Mouse (Mus musculus): ENCODE results near the gene Relt.

The Relt gene

GRCm38 (mm10) chr7:100862828-100863638 lies at the start of gene Relt:
Gene Relt (minus strand): TSS chr7:100863446.
- no peak for TF ChIP-seq GATA4 (IDR thresholded peaks at IDR 0.05; ENCODE audit: insufficient replicate concordance, low read length)

- no peak for TF ChIP-seq GATA4 (IDR thresholded peaks at IDR 0.05; ENCODE audit: insufficient replicate concordance, low read length)
Measured at GRCm38 (mm10) chr7:100911791-100912190, 48.5 kb upstream of the Relt start.

- TF ChIP-seq GATA4 (IDR thresholded peaks at IDR 0.05; ENCODE audit: insufficient replicate concordance, low read length), result no peak
Measured at GRCm38 (mm10) chr7:100911246-100911770, 48.1 kb upstream of the Relt start.

- TF ChIP-seq GATA4 (IDR thresholded peaks at IDR 0.05; ENCODE audit: insufficient replicate concordance, low read length), result no peak
Measured at GRCm38 (mm10) chr7:100908567-100908966, 45.3 kb upstream of the Relt start.

GRCm38 (mm10) chr7:100908061-100908460 lies 44.8 kb upstream of the Relt start:
- no peak for TF ChIP-seq GATA4 (IDR thresholded peaks at IDR 0.05; ENCODE audit: insufficient replicate concordance, low read length)

GRCm38 (mm10) chr7:100907231-100907630 lies 44.0 kb upstream of the Relt start:
- no peak for TF ChIP-seq GATA4 (IDR thresholded peaks at IDR 0.05; ENCODE audit: insufficient replicate concordance, low read length)

GRCm38 (mm10) chr7:100906029-100906789 lies 43.0 kb upstream of the Relt start:
- TF ChIP-seq GATA4 (IDR thresholded peaks at IDR 0.05; ENCODE audit: insufficient replicate concordance, low read length), result no peak

GRCm38 (mm10) chr7:100905037-100905436 lies 41.8 kb upstream of the Relt start:
- TF ChIP-seq GATA4 (IDR thresholded peaks at IDR 0.05; ENCODE audit: insufficient replicate concordance, low read length), result no peak

GRCm38 (mm10) chr7:100904612-100905011 lies 41.4 kb upstream of the Relt start:
- TF ChIP-seq GATA4 (IDR thresholded peaks at IDR 0.05; ENCODE audit: insufficient replicate concordance, low read length), result no peak

GRCm38 (mm10) chr7:100902451-100903137 lies 39.3 kb upstream of the Relt start:
- no peak for TF ChIP-seq GATA4 (IDR thresholded peaks at IDR 0.05; ENCODE audit: insufficient replicate concordance, low read length)

- no peak for TF ChIP-seq GATA4 (IDR thresholded peaks at IDR 0.05; ENCODE audit: insufficient replicate concordance, low read length)
Measured at GRCm38 (mm10) chr7:100897828-100898227, 34.6 kb upstream of the Relt start.

GRCm38 (mm10) chr7:100894833-100895226 lies 31.6 kb upstream of the Relt start:
- TF ChIP-seq GATA4 (IDR thresholded peaks at IDR 0.05; ENCODE audit: insufficient replicate concordance, low read length), result no peak

- TF ChIP-seq GATA4 (IDR thresholded peaks at IDR 0.05; ENCODE audit: insufficient replicate concordance, low read length), result no peak
Measured at GRCm38 (mm10) chr7:100894057-100894832, 31.0 kb upstream of the Relt start.

- no peak for TF ChIP-seq GATA4 (IDR thresholded peaks at IDR 0.05; ENCODE audit: insufficient replicate concordance, low read length)
Measured at GRCm38 (mm10) chr7:100893249-100894056, 30.2 kb upstream of the Relt start.
